Mouse (Mus musculus) liver, embryonic 13.5 days (tissue): ENCODE results near the gene Cmtm8. TPM values are rescaled to one million over a fixed set of nuclear protein-coding genes. Genes with fewer than 3 reads are reported as not detected.

Experiments used
- ATAC-seq: fragments of 200-750 bp; cut with Nextera tagmentation; 2 replicates; pipeline ENCODE4 v1.8.0; 2017; ENCODE audit warnings: low read depth, mild to moderate bottlenecking, moderate number of reproducible peaks, moderate library complexity
- DNase-seq: peaks from one replicate; pipeline ENCODE4 v3.0.0; 2022
- H3K27ac ChIP-seq: fragments of 300-500 bp; sonication (generic); 2 replicates; pipeline ENCODE4 v1.5.1; 2015; ENCODE audit warnings: moderate library complexity, mild to moderate bottlenecking, inconsistent platforms
- H3K27me3 ChIP-seq: fragments of 300-500 bp; sonication (generic); 2 replicates; pipeline ENCODE4 v1.6.1; 2015; ENCODE audit warnings: mild to moderate bottlenecking, inconsistent platforms
- H3K36me3 ChIP-seq: fragments of 300-500 bp; sonication (generic); 2 replicates; pipeline ENCODE4 v1.6.1; 2015; ENCODE audit warnings: mild to moderate bottlenecking, inconsistent platforms
- H3K4me1 ChIP-seq: fragments of 300-500 bp; sonication (generic); replicated peaks from 2 replicates; pipeline ENCODE4 v1.6.1; 2015; ENCODE audit warnings: inconsistent platforms
- H3K4me2 ChIP-seq: fragments of 300-500 bp; sonication (generic); 2 replicates; pipeline ENCODE4 v1.6.1; 2015; ENCODE audit warnings: inconsistent platforms, mild to moderate bottlenecking, moderate library complexity
- H3K4me3 ChIP-seq: fragments of 300-500 bp; sonication (generic); replicated peaks from 2 replicates; pipeline ENCODE4 v1.5.1; 2015; ENCODE audit warnings: mild to moderate bottlenecking, inconsistent platforms
- H3K9ac ChIP-seq: fragments of 300-500 bp; sonication (generic); 2 replicates; pipeline ENCODE4 v1.6.1; 2015; ENCODE audit warnings: mild to moderate bottlenecking, inconsistent platforms
- H3K9me3 ChIP-seq: fragments of 300-500 bp; sonication (generic); replicated peaks from 2 replicates; pipeline ENCODE4 v1.6.1; 2016; ENCODE audit warnings: inconsistent platforms
- WGBS: fragments of 180-500 bp; shearing (Covaris S2); methylation state at CpG from one replicate; pipeline ENCODE4 v1.1.7; 2015; ENCODE audit not compliant: insufficient replicate concordance; 5-methylcytosine and 5-hydroxymethylcytosine counted together
- polyA plus RNA-seq: library from polyadenylated mRNA; unstranded; fragments of >200 nt; fragmentation: Nextera tagmentation; extraction: Ambion mirVana; gene quantifications from 2 replicates; pipeline ENCODE4 v1.2.1, GENCODE M21; 2015

Cmtm8 gene
- polyA plus RNA-seq, 1 experiment from 2014 or later: 23.2 TPM

GRCm38 (mm10) chr9:114787134-114787533 is 56.8 kb downstream of the Cmtm8 start:
- Histone ChIP-seq H3K4me1 (peaks cover 23% of the 10 kb centered on the region), H3K27ac (0 out of 2 replicates have a peak overlapping the region, but pooled peaks have one; percentile 29), H3K36me3 (no peaks in the 10 kb centered on the region), H3K4me2 (no peak overlapping the region), H3K4me3 (no peak overlapping the region), H3K27me3 (no peaks in the 10 kb centered on the region), H3K9ac (no peak overlapping the region), H3K9me3 (no peaks in the 10 kb centered on the region)
- ATAC-seq (no peak), DNase-seq (no peak)
- WGBS: 75% methylated on average over 5 of the region's 5 CpGs

GRCm38 (mm10) chr9:114785432-114786125 is 58.4 kb downstream of the Cmtm8 start:
- WGBS: 26% methylated on average over 16 of the region's 16 CpGs
- Histone ChIP-seq H3K36me3 (no peaks in the 10 kb centered on the region), H3K9ac (no peak overlapping the region), H3K9me3 (no peaks in the 10 kb centered on the region), H3K27ac (no peak overlapping the region), H3K4me1 (peaks cover 38% of the 10 kb centered on the region), H3K27me3 (0 out of 2 replicates have a peak, but pooled peaks cover 3% of the 10 kb centered on the region), H3K4me2 (no peak overlapping the region; the same call in 1 of the 2 replicates), H3K4me3 (no peak overlapping the region)
- no peak for DNase-seq
- ATAC-seq: no peak

GRCm38 (mm10) chr9:114781526-114782212 is 62.3 kb downstream of the Cmtm8 start, which contains the start of gene Cmtm7:
TSS of gene Cmtm7 (minus strand) at chr9:114781856.
- H3K36me3 ChIP-seq: no peaks in the 10 kb centered on the region
- H3K9me3 ChIP-seq: no peaks in the 10 kb centered on the region
- peaks cover 48% of the 10 kb centered on the region for H3K4me1 ChIP-seq
- peaks cover 8% of the 10 kb centered on the region; the same call in 1 of the 2 replicates for H3K27me3 ChIP-seq
- peak within 1 kb of the TSS; percentile 61 for H3K4me3 ChIP-seq
- ATAC-seq: peak; percentile 78
- peak within 1 kb of the TSS; percentile 73 for H3K9ac ChIP-seq
- H3K27ac ChIP-seq: peak within 1 kb of the TSS; percentile 73
- under 1% methylated on average over 53 of the region's 54 CpGs for whole genome bisulfite sequencing
- H3K4me2 ChIP-seq: peak within 1 kb of the TSS; percentile 80
- peak; percentile 45 for DNase-seq

GRCm38 (mm10) chr9:114780746-114781525 is 63.0 kb downstream of the Cmtm8 start:
- Histone ChIP-seq H3K9me3 (no peaks in the 10 kb centered on the region), H3K4me3 (peak overlapping the region; percentile 61), H3K4me2 (peak overlapping the region; percentile 80), H3K9ac (peak overlapping the region; percentile 73), H3K27me3 (peaks cover 8% of the 10 kb centered on the region; the same call in 1 of the 2 replicates), H3K27ac (peak overlapping the region; percentile 73), H3K4me1 (peaks cover 54% of the 10 kb centered on the region), H3K36me3 (no peaks in the 10 kb centered on the region)
- under 1% methylated on average over 38 of the region's 38 CpGs for WGBS
- DNase-seq (no peak), ATAC-seq (peak; percentile 45)

- Histone ChIP-seq H3K27me3 (peaks cover 8% of the 10 kb centered on the region; the same call in 1 of the 2 replicates), H3K9ac (peak overlapping the region; percentile 73), H3K27ac (peak overlapping the region; percentile 73; the same call in 1 of the 2 replicates), H3K36me3 (no peaks in the 10 kb centered on the region), H3K4me1 (peaks cover 55% of the 10 kb centered on the region), H3K9me3 (no peaks in the 10 kb centered on the region), H3K4me2 (peak overlapping the region; percentile 80), H3K4me3 (peak overlapping the region; percentile 61)
- DNase-seq: no peak
- ATAC-seq: no peak
- 8% methylated on average over 23 of the region's 23 CpGs for WGBS
These were observed 63.8 kb downstream of the Cmtm8 start for GRCm38 (mm10) chr9:114779984-114780745.

GRCm38 (mm10) chr9:114778877-114779276 is 65.1 kb downstream of the Cmtm8 start:
- H3K9ac ChIP-seq: no peak overlapping the region
- peaks cover 8% of the 10 kb centered on the region; the same call in 1 of the 2 replicates for H3K27me3 ChIP-seq
- peaks cover 60% of the 10 kb centered on the region for H3K4me1 ChIP-seq
- DNase-seq (no peak), ATAC-seq (no peak)
- no peaks in the 10 kb centered on the region for H3K36me3 ChIP-seq
- no peak overlapping the region for H3K27ac ChIP-seq
- no peaks in the 10 kb centered on the region for H3K9me3 ChIP-seq
- H3K4me2 ChIP-seq: no peak overlapping the region; the same call in 1 of the 2 replicates
- H3K4me3 ChIP-seq: no peak overlapping the region
- WGBS: 61% methylated on average over 7 of the region's 7 CpGs

GRCm38 (mm10) chr9:114778047-114778390 is 65.9 kb downstream of the Cmtm8 start:
- no peak overlapping the region for H3K4me3 ChIP-seq
- peak overlapping the region; percentile 39 for H3K4me2 ChIP-seq
- no peaks in the 10 kb centered on the region for H3K9me3 ChIP-seq
- no peak overlapping the region for H3K9ac ChIP-seq
- 19% methylated on average over 7 of the region's 7 CpGs for WGBS
- peaks cover 8% of the 10 kb centered on the region; the same call in 1 of the 2 replicates for H3K27me3 ChIP-seq
- H3K4me1 ChIP-seq: peaks cover 60% of the 10 kb centered on the region
- no peaks in the 10 kb centered on the region for H3K36me3 ChIP-seq
- peak overlapping the region; percentile 57; the same call in 1 of the 2 replicates for H3K27ac ChIP-seq
- DNase-seq (no peak), ATAC-seq (no peak)

GRCm38 (mm10) chr9:114777178-114778046 is 66.5 kb downstream of the Cmtm8 start:
- H3K9ac ChIP-seq: 0 out of 2 replicates have a peak overlapping the region, but pooled peaks have one; percentile 8
- DNase-seq: no peak

GRCm38 (mm10) chr9:114776361-114776760 is 67.6 kb downstream of the Cmtm8 start:
- Histone ChIP-seq H3K9ac (no peak overlapping the region), H3K4me1 (peaks cover 48% of the 10 kb centered on the region), H3K27me3 (peaks cover 8% of the 10 kb centered on the region; the same call in 1 of the 2 replicates), H3K4me2 (no peak overlapping the region; the same call in 1 of the 2 replicates), H3K9me3 (no peaks in the 10 kb centered on the region), H3K36me3 (peaks cover 12% of the 10 kb centered on the region), H3K27ac (no peak overlapping the region; the same call in 1 of the 2 replicates), H3K4me3 (no peak overlapping the region)
- WGBS: 52% methylated on average over 3 of the region's 3 CpGs
- DNase-seq: no peak
- ATAC-seq: no peak

More at GRCm38 (mm10) chr9:114777178-114778046, 66.5 kb downstream of the Cmtm8 start:
- H3K36me3 ChIP-seq: peaks cover 4% of the 10 kb centered on the region
- peaks cover 8% of the 10 kb centered on the region; the same call in 1 of the 2 replicates for H3K27me3 ChIP-seq
- peaks cover 58% of the 10 kb centered on the region for H3K4me1 ChIP-seq
- peak overlapping the region; percentile 39 for H3K4me2 ChIP-seq
- H3K4me3 ChIP-seq: no peak overlapping the region; the same call in 1 of the 2 replicates
- H3K9me3 ChIP-seq: no peaks in the 10 kb centered on the region
- H3K27ac ChIP-seq: peak overlapping the region; percentile 57
- WGBS: 17% methylated on average over 6 of the region's 6 CpGs
- no peak for ATAC-seq
